Mouse (Mus musculus): ENCODE data around the gene Gm14851.
"Not testable (repeated sequence)": the region's sequence is repeated elsewhere in the genome, so short reads cannot be mapped to it uniquely, and the experiment has no call there.

Gene Gm14851

GRCm38 (mm10) chr8:21095950-21096349, at the start of gene Gm14851:
Gene Gm14851, minus strand, starts transcription at chr8:21096050.
- not testable (repeated sequence) for DNase-seq (ENCODE audit: low spot score)

GRCm38 (mm10) chr8:21134342-21134741, 38.5 kb upstream of the Gm14851 start, which contains the start of gene Defa30:
Gene Defa30, plus strand, starts transcription at chr8:21134642.
- not testable (repeated sequence) for DNase-seq (ENCODE audit: low spot score)

- DNase-seq (ENCODE audit: low spot score), result no peak
Observed at GRCm38 (mm10) chr8:21093106-21093505, 2.7 kb downstream of the Gm14851 start.

- DNase-seq (ENCODE audit: low spot score), result not testable (repeated sequence)
Observed at GRCm38 (mm10) chr8:21084142-21084541, 11.7 kb downstream of the Gm14851 start, which contains the start of gene Defa25. Gene Defa25, plus strand, starts transcription at chr8:21084442.

GRCm38 (mm10) chr8:21064738-21065137, 31.1 kb downstream of the Gm14851 start, which contains the start of gene Defa35:
Gene Defa35, plus strand, starts transcription at chr8:21065038.
- not testable (repeated sequence) for DNase-seq (ENCODE audit: low spot score)

GRCm38 (mm10) chr8:21054747-21055146, 41.1 kb downstream of the Gm14851 start, which contains the start of gene Defa23:
Gene Defa23, plus strand, starts transcription at chr8:21055047.
- not testable (repeated sequence) for DNase-seq (ENCODE audit: low spot score)

Measured in layer of hippocampus, adult 9-10 months (tissue).